Mouse (Mus musculus): ENCODE results near the gene Ube4b.

- TF ChIP-seq EP300 (IDR thresholded peaks at IDR 0.05) (no peak), CTCF (IDR thresholded peaks at IDR 0.05) (no peak)
Measured at GRCm38 (mm10) chr4:149357982-149358381, 68.6 kb downstream of the Ube4b start.
